Mouse (Mus musculus) forelimb bud, embryonic 11.5 days (tissue): ENCODE data around the gene Ccdc155.

Experiments
- DNase-seq: peaks from one replicate; pipeline ENCODE4 v3.0.0-alpha.2; 2012; ENCODE audit warnings: low read depth, low spot score

Gene Ccdc155

GRCm38 (mm10) chr7:45204380-45205143, at the start of gene Ccdc155:
TSS of gene Ccdc155 (minus strand) at chr7:45204892.
- DNase-seq = peak; percentile 99

- DNase-seq = no peak
Observed at GRCm38 (mm10) chr7:45253806-45254205, 49.1 kb upstream of the Ccdc155 start.

- DNase-seq = no peak
Observed at GRCm38 (mm10) chr7:45247666-45248065, 43.0 kb upstream of the Ccdc155 start.

GRCm38 (mm10) chr7:45241389-45241749, 36.7 kb upstream of the Ccdc155 start:
- DNase-seq = no peak

GRCm38 (mm10) chr7:45240633-45241388, 36.1 kb upstream of the Ccdc155 start, which contains the start of gene Slc6a16:
TSS of gene Slc6a16 (plus strand) at chr7:45241085.
- peak; percentile 55 for DNase-seq

- no peak for DNase-seq
Observed at GRCm38 (mm10) chr7:45240109-45240508, 35.4 kb upstream of the Ccdc155 start.

GRCm38 (mm10) chr7:45238723-45239496, 34.2 kb upstream of the Ccdc155 start, which contains the start of gene Cd37:
TSS of gene Cd37 (minus strand) at chr7:45239115.
- no peak for DNase-seq

- no peak for DNase-seq
Observed at GRCm38 (mm10) chr7:45237747-45238699, 33.3 kb upstream of the Ccdc155 start.

- DNase-seq = peak; percentile 25
Observed at GRCm38 (mm10) chr7:45235656-45236180, 31.0 kb upstream of the Ccdc155 start.

- DNase-seq = peak; percentile 86
Observed at GRCm38 (mm10) chr7:45234922-45235571, 30.4 kb upstream of the Ccdc155 start.

GRCm38 (mm10) chr7:45234333-45234841, 29.7 kb upstream of the Ccdc155 start:
- peak; percentile 46 for DNase-seq

- DNase-seq = no peak
Observed at GRCm38 (mm10) chr7:45233580-45234332, 29.1 kb upstream of the Ccdc155 start.

GRCm38 (mm10) chr7:45232716-45233465, 28.2 kb upstream of the Ccdc155 start:
- DNase-seq = no peak

- no peak for DNase-seq
Observed at GRCm38 (mm10) chr7:45231941-45232340, 27.2 kb upstream of the Ccdc155 start.

- DNase-seq = no peak
Observed at GRCm38 (mm10) chr7:45231192-45231591, 26.5 kb upstream of the Ccdc155 start.

- DNase-seq = no peak
Observed at GRCm38 (mm10) chr7:45229459-45230203, 24.9 kb upstream of the Ccdc155 start.

GRCm38 (mm10) chr7:45229046-45229445, 24.4 kb upstream of the Ccdc155 start:
- DNase-seq = no peak

- DNase-seq = no peak
Observed at GRCm38 (mm10) chr7:45228548-45228947, 23.9 kb upstream of the Ccdc155 start.
